Mouse (Mus musculus): ENCODE data around the gene Ubqln1. TPM values are rescaled to one million over a fixed set of nuclear protein-coding genes. Genes with fewer than 3 reads are reported as not detected.

The Ubqln1 gene
- total RNA-seq (2021) = 10 to 100 TPM; 66.4 to 70.1 TPM
- long read RNA-seq, experiment 1, transcript Ubqln1-201 (11 exons, 3,686 nt) = minor isoform, 54 of 136 reads
- long read RNA-seq, experiment 1, transcript Ubqln1-202 (10 exons, 3,561 nt) = major isoform, 67 of 136 reads
- long read RNA-seq, experiment 1, partial matches to known transcripts = 4 of 136 reads
- long read RNA-seq, experiment 1, other reads (novel, unspliced or antisense) = 11 of 136 reads
- long read RNA-seq, experiment 2, transcript Ubqln1-202 (10 exons, 3,561 nt) = major isoform, 56 of 125 reads
- long read RNA-seq, experiment 2, transcript Ubqln1-201 (11 exons, 3,686 nt) = minor isoform, 53 of 125 reads
- long read RNA-seq, experiment 2, partial matches to known transcripts = 1 of 125 reads
- long read RNA-seq, experiment 2, other reads (novel, unspliced or antisense) = 15 of 125 reads

GRCm38 (mm10) chr13:58215592-58216341, at the start of gene Ubqln1:
Gene Ubqln1, minus strand, starts transcription at chr13:58215653.
- peak; percentile 79 to 88 for DNase-seq (ENCODE audit: low spot score in 2 of 2)

- no peak for DNase-seq (ENCODE audit: low spot score in 2 of 2)
Measured at GRCm38 (mm10) chr13:58263546-58263945, 48.1 kb upstream of the Ubqln1 start.

- DNase-seq (ENCODE audit: low spot score in 2 of 2) = no peak
Measured at GRCm38 (mm10) chr13:58261674-58262073, 46.2 kb upstream of the Ubqln1 start.

- DNase-seq (ENCODE audit: low spot score in 2 of 2) = no peak
Measured at GRCm38 (mm10) chr13:58253268-58253667, 37.8 kb upstream of the Ubqln1 start.

- DNase-seq (ENCODE audit: low spot score in 2 of 2) = no peak
Measured at GRCm38 (mm10) chr13:58248957-58249356, 33.5 kb upstream of the Ubqln1 start.

- DNase-seq (ENCODE audit: low spot score in 2 of 2) = no peak
Measured at GRCm38 (mm10) chr13:58236536-58236935, 21.1 kb upstream of the Ubqln1 start.

- peak in 1 of 2 experiments; percentile 21 for DNase-seq (ENCODE audit: low spot score in 2 of 2)
Measured at GRCm38 (mm10) chr13:58232611-58233010, 17.2 kb upstream of the Ubqln1 start.

GRCm38 (mm10) chr13:58232070-58232469, 16.6 kb upstream of the Ubqln1 start:
- no peak for DNase-seq (ENCODE audit: low spot score in 2 of 2)

GRCm38 (mm10) chr13:58228624-58229023, 13.2 kb upstream of the Ubqln1 start:
- no peak for DNase-seq (ENCODE audit: low spot score in 2 of 2)

GRCm38 (mm10) chr13:58225694-58226093, 10.2 kb upstream of the Ubqln1 start:
- DNase-seq (ENCODE audit: low spot score in 2 of 2) = no peak

- no peak for DNase-seq (ENCODE audit: low spot score in 2 of 2)
Measured at GRCm38 (mm10) chr13:58220206-58220605, 4.8 kb upstream of the Ubqln1 start.

- no peak for DNase-seq (ENCODE audit: low spot score in 2 of 2)
Measured at GRCm38 (mm10) chr13:58217536-58217935, 2.1 kb upstream of the Ubqln1 start.

- no peak for DNase-seq (ENCODE audit: low spot score in 2 of 2)
Measured at GRCm38 (mm10) chr13:58216395-58216794, 942 bp upstream of the Ubqln1 start.

- no peak for DNase-seq (ENCODE audit: low spot score in 2 of 2)
Measured at GRCm38 (mm10) chr13:58215253-58215591, 231 bp downstream of the Ubqln1 start.

GRCm38 (mm10) chr13:58214346-58215252, 854 bp downstream of the Ubqln1 start:
- DNase-seq (ENCODE audit: low spot score in 2 of 2) = peak in 1 of 2 experiments; percentile 12

- DNase-seq (ENCODE audit: low spot score in 2 of 2) = no peak
Measured at GRCm38 (mm10) chr13:58213801-58214200, 1.7 kb downstream of the Ubqln1 start.

- no peak for DNase-seq (ENCODE audit: low spot score in 2 of 2)
Measured at GRCm38 (mm10) chr13:58212530-58212929, 2.9 kb downstream of the Ubqln1 start.

- no peak for DNase-seq (ENCODE audit: low spot score in 2 of 2)
Measured at GRCm38 (mm10) chr13:58210441-58210840, 5.0 kb downstream of the Ubqln1 start.

- DNase-seq (ENCODE audit: low spot score in 2 of 2) = no peak
Measured at GRCm38 (mm10) chr13:58206084-58206483, 9.4 kb downstream of the Ubqln1 start.

GRCm38 (mm10) chr13:58204986-58205385, 10.5 kb downstream of the Ubqln1 start:
- DNase-seq (ENCODE audit: low spot score in 2 of 2) = no peak

GRCm38 (mm10) chr13:58204202-58204601, 11.3 kb downstream of the Ubqln1 start:
- DNase-seq (ENCODE audit: low spot score in 2 of 2) = no peak

Measured in gastrocnemius, postnatal 4 days (tissue).